Mouse (Mus musculus) G1E (cell line): ENCODE measurements at regions not wholly inside any gene's neighbourhood (a gene's known extent, or its start where the extent isn't known, plus 50 kb on each side); places are given as distances from the start of the nearest gene placed in this dataset.

Experiments used
- CTCF ChIP-seq: IDR thresholded peaks from 2 replicates; pipeline ENCODE4 v1.5.1; 2012; ENCODE audit warnings: low read depth, low read length, inconsistent platforms, mixed read lengths
- GATA1 ChIP-seq: IDR thresholded peaks from 2 replicates; pipeline ENCODE4 v1.6.1; 2012; ENCODE audit warnings: borderline replicate concordance, low read length, inconsistent platforms, mixed read lengths
- TAL1 ChIP-seq: conservative IDR thresholded peaks from 2 replicates; pipeline ENCODE4 v1.6.1; 2012; ENCODE audit warnings: low read depth, low read length, inconsistent platforms, mixed read lengths

GRCm38 (mm10) chr11:64588601-64588989 lies 152.1 kb upstream of the F930015N05Rik start:
- TF ChIP-seq CTCF (no peak), GATA1 (no peak), TAL1 (no peak)
